Mouse (Mus musculus): ENCODE data around the gene Sema4c.
"Not testable (repeated sequence)": the region's sequence is repeated elsewhere in the genome, so short reads cannot be mapped to it uniquely, and the experiment has no call there.

Gene Sema4c

GRCm38 (mm10) chr1:36556553-36557456 lies 1.3 kb downstream of the Sema4c start:
- peak; percentile 85 for DNase-seq (ENCODE audit: low spot score)

GRCm38 (mm10) chr1:36555798-36556395 lies 2.3 kb downstream of the Sema4c start:
- DNase-seq (ENCODE audit: low spot score) = no peak

GRCm38 (mm10) chr1:36554633-36555399 lies 3.3 kb downstream of the Sema4c start:
- no peak for DNase-seq (ENCODE audit: low spot score)

GRCm38 (mm10) chr1:36552506-36552905 lies 5.6 kb downstream of the Sema4c start:
- no peak for DNase-seq (ENCODE audit: low spot score)

GRCm38 (mm10) chr1:36551904-36552303 lies 6.2 kb downstream of the Sema4c start:
- DNase-seq (ENCODE audit: low spot score) = no peak

- DNase-seq (ENCODE audit: low spot score) = no peak
Observed at GRCm38 (mm10) chr1:36550075-36550863, 7.9 kb downstream of the Sema4c start.

GRCm38 (mm10) chr1:36549491-36549890 lies 8.7 kb downstream of the Sema4c start:
- no peak for DNase-seq (ENCODE audit: low spot score)

- DNase-seq (ENCODE audit: low spot score) = no peak
Observed at GRCm38 (mm10) chr1:36548771-36549170, 9.4 kb downstream of the Sema4c start.

GRCm38 (mm10) chr1:36547981-36548598 lies 10.1 kb downstream of the Sema4c start:
- peak; percentile 67 for DNase-seq (ENCODE audit: low spot score)

GRCm38 (mm10) chr1:36546888-36547471 lies 11.2 kb downstream of the Sema4c start, which contains the start of gene Ankrd39:
TSS of gene Ankrd39 (minus strand) at chr1:36547445.
- peak; percentile 98 for DNase-seq (ENCODE audit: low spot score)

- no peak for DNase-seq (ENCODE audit: low spot score)
Observed at GRCm38 (mm10) chr1:36545845-36546600, 12.1 kb downstream of the Sema4c start.

GRCm38 (mm10) chr1:36545382-36545781 lies 12.8 kb downstream of the Sema4c start:
- peak; percentile 75 for DNase-seq (ENCODE audit: low spot score)

GRCm38 (mm10) chr1:36542925-36543324 lies 15.2 kb downstream of the Sema4c start:
- DNase-seq (ENCODE audit: low spot score) = no peak

- no peak for DNase-seq (ENCODE audit: low spot score)
Observed at GRCm38 (mm10) chr1:36541844-36542243, 16.3 kb downstream of the Sema4c start.

- no peak for DNase-seq (ENCODE audit: low spot score)
Observed at GRCm38 (mm10) chr1:36540807-36541206, 17.3 kb downstream of the Sema4c start.

- peak; percentile 62 for DNase-seq (ENCODE audit: low spot score)
Observed at GRCm38 (mm10) chr1:36540132-36540531, 18.0 kb downstream of the Sema4c start.

- DNase-seq (ENCODE audit: low spot score) = peak; percentile 69
Observed at GRCm38 (mm10) chr1:36539186-36539585, 19.0 kb downstream of the Sema4c start, which contains the start of gene Gm42417. TSS of gene Gm42417 (minus strand) at chr1:36539429.

- DNase-seq (ENCODE audit: low spot score) = no peak
Observed at GRCm38 (mm10) chr1:36538727-36539126, 19.4 kb downstream of the Sema4c start.

- not testable (repeated sequence) for DNase-seq (ENCODE audit: low spot score)
Observed at GRCm38 (mm10) chr1:36536783-36537182, 21.4 kb downstream of the Sema4c start, which contains the start of gene Ankrd23. TSS of gene Ankrd23 (minus strand) at chr1:36536883.

GRCm38 (mm10) chr1:36536397-36536728 lies 21.8 kb downstream of the Sema4c start:
- no peak for DNase-seq (ENCODE audit: low spot score)
